Mouse (Mus musculus): ENCODE measurements around the gene Cyb561d2. TPM values are rescaled to one million over a fixed set of nuclear protein-coding genes. Genes with fewer than 3 reads are reported as not detected.
"Not testable (repeated sequence)": the region's sequence is repeated elsewhere in the genome, so short reads cannot be mapped to it uniquely, and the experiment has no call there.

Cyb561d2 gene
- polyA plus RNA-seq, 1 experiment: 62.6 TPM

DNA sequence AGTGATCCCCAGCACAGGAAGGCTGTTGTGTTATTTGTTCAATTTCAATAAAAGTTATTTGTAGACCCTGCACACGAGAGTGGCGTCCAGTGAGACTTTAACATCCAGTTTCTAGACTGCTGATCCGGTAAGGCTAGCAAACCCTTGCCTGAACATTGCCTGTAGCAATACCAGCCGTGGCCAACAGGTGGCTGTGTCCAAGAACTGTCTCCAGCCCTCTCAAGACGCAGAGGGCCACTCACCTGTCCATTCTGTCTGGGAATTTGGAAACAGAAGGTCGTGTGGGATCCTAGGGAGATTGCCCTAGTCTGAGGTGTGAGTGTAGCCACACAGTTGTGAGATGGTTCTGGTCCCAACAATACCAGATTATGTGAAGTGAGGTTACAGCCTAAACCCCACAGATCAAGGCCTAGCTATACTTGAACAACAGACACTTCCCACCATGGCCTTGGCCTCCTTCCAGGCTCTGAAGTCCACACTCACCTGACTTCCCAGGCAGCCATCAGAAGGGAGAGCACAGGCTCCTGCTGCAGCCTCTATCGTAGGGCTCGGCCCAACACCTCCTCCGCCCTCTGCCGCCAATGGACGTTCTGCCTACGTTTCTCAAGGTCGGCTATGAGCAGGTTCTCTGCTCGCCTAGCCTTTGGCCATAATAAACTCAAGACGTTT lies 24.2 kb upstream of the Cyb561d2 start:
- Histone ChIP-seq H3K4me3 (ENCODE audit: insufficient read depth, low read depth, low read length) (peak overlapping the region; percentile 81; the same call in 1 of the 2 replicates), H3K27me3 (replicated peaks; ENCODE audit: control insufficient read depth, insufficient read depth, low read length) (no peaks in the 10 kb centered on the region), H3K27ac (ENCODE audit: insufficient read depth, low read depth, low read length) (peak overlapping the region; percentile 99), H3K36me3 (ENCODE audit: control insufficient read depth, insufficient read depth, low read length) (0 out of 2 replicates have a peak, but pooled peaks cover 1% of the 10 kb centered on the region), H3K4me1 (ENCODE audit: control insufficient read depth, insufficient read depth, low read length) (peaks cover 32% of the 10 kb centered on the region; the same call in 1 of the 2 replicates)
- peak; percentile 95 for DNase-seq
- TF ChIP-seq CTCF (conservative IDR thresholded peaks at IDR 0.05; ENCODE audit: insufficient read depth, insufficient read length, low read depth, low read length): peak; percentile 89
- TF ChIP-seq POLR2A (IDR thresholded peaks at IDR 0.05; ENCODE audit: low read depth, low read length): no peak
- 29% methylated on average over 15 of the region's 15 CpGs for WGBS

DNA sequence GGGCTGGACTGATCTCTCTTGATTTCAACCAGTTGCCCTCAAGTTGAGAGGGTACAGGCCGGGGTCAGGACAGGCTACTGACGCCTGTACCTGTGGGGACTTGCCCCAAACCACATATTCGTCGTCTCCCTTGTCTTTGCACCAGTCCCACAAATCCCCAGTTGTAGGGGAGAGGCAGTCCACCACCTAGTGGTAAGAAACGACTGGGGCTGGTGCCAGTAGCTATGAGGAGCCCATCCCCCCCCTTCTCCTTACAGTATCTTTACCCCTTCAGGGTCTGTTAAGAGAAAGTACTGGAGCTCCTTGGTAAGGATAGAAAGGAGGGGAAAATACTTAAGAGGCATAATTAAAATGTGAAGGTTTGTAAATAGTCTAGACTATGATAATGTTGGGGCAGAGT lies 23.6 kb upstream of the Cyb561d2 start:
- not testable (repeated sequence) for DNase-seq; H3K36me3 ChIP-seq (ENCODE audit: control insufficient read depth, insufficient read depth, low read length); H3K27me3 ChIP-seq (replicated peaks; ENCODE audit: control insufficient read depth, insufficient read depth, low read length)
- H3K4me1 ChIP-seq (ENCODE audit: control insufficient read depth, insufficient read depth, low read length): peaks cover 25% of the 10 kb centered on the region; the same call in 1 of the 2 replicates
- peak overlapping the region; percentile 32; the same call in 1 of the 2 replicates for H3K27ac ChIP-seq (ENCODE audit: insufficient read depth, low read depth, low read length)
- WGBS: 51% methylated on average over 5 of the region's 5 CpGs
- H3K4me3 ChIP-seq (ENCODE audit: insufficient read depth, low read depth, low read length): peak overlapping the region; percentile 30; the same call in 1 of the 2 replicates

DNA sequence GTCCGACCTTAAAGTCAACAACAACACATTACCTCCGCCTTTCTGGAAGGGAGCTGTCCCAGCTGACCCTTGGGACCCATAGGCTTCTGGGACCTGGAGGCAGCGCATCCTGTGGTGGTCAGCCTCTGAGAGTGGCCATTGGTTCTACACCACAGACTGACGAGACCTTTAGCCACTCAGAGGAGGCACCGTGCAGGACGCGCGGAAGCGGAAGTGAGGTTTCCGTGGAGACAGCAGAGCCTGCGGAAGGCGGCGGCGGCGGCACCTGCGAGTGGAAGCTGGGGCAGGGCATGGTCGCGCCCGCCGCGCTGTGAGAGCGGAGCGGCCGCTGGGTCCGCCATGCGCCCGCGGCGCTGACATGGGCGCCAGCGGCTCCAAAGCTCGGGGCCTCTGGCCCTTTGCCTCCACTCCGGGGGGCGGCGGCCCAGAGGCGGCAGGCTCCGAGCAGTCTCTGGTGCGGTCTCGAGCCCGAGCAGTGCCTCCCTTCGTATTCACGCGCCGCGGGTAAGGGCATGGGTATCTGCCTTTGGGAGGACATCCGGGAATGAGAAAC lies 21.1 kb upstream of the Cyb561d2 start, which contains the start of gene Tusc2:
Gene Tusc2 (plus strand): TSS at position 227 of the 553 bp plus-strand sequence.
- H3K27ac ChIP-seq (ENCODE audit: insufficient read depth, low read depth, low read length): peak within 1 kb of the TSS; percentile 45
- WGBS: 1% methylated on average over 45 of the region's 46 CpGs
- peaks cover 1% of the 10 kb centered on the region; the same call in 1 of the 2 replicates for H3K36me3 ChIP-seq (ENCODE audit: control insufficient read depth, insufficient read depth, low read length)
- no peak for TF ChIP-seq CTCF (conservative IDR thresholded peaks at IDR 0.05; ENCODE audit: insufficient read depth, insufficient read length, low read depth, low read length)
- peak; percentile 74 for TF ChIP-seq POLR2A (IDR thresholded peaks at IDR 0.05; ENCODE audit: low read depth, low read length)
- peak within 1 kb of the TSS; percentile 66 for H3K4me3 ChIP-seq (ENCODE audit: insufficient read depth, low read depth, low read length)
- no peaks in the 10 kb centered on the region for H3K27me3 ChIP-seq (replicated peaks; ENCODE audit: control insufficient read depth, insufficient read depth, low read length)
- peak; percentile 99 for DNase-seq
- peaks cover 19% of the 10 kb centered on the region; the same call in 1 of the 2 replicates for H3K4me1 ChIP-seq (ENCODE audit: control insufficient read depth, insufficient read depth, low read length)

DNA sequence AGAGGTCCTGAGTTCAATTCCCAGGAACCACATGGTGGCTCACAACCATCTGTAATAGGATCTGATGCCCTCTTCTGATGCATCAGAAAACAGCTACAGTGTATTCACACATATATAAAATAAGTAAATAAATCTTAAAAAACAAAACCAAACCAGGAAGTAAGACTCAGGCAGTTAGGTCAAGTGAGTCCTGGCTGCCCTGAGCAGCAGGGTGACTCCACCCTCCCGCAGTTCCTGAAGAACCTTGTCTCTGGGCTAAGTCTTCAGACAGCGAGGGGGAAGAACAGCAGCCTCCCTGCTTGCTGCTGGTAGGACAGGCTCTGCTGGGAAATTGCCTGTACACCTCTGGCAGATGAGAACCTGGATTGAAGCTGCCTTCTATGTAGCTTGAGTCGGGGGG lies 14.4 kb upstream of the Cyb561d2 start:
- H3K27ac ChIP-seq (ENCODE audit: insufficient read depth, low read depth, low read length): no peak overlapping the region
- peaks cover 24% of the 10 kb centered on the region; the same call in 1 of the 2 replicates for H3K4me1 ChIP-seq (ENCODE audit: control insufficient read depth, insufficient read depth, low read length)
- 33% methylated on average over 3 of the region's 3 CpGs for WGBS
- TF ChIP-seq CTCF (conservative IDR thresholded peaks at IDR 0.05; ENCODE audit: insufficient read depth, insufficient read length, low read depth, low read length) (no peak), POLR2A (IDR thresholded peaks at IDR 0.05; ENCODE audit: low read depth, low read length) (no peak)
- no peak overlapping the region for H3K4me3 ChIP-seq (ENCODE audit: insufficient read depth, low read depth, low read length)
- no peak for DNase-seq
- no peaks in the 10 kb centered on the region for H3K27me3 ChIP-seq (replicated peaks; ENCODE audit: control insufficient read depth, insufficient read depth, low read length)
- H3K36me3 ChIP-seq (ENCODE audit: control insufficient read depth, insufficient read depth, low read length): peaks cover 3% of the 10 kb centered on the region; the same call in 1 of the 2 replicates

DNA sequence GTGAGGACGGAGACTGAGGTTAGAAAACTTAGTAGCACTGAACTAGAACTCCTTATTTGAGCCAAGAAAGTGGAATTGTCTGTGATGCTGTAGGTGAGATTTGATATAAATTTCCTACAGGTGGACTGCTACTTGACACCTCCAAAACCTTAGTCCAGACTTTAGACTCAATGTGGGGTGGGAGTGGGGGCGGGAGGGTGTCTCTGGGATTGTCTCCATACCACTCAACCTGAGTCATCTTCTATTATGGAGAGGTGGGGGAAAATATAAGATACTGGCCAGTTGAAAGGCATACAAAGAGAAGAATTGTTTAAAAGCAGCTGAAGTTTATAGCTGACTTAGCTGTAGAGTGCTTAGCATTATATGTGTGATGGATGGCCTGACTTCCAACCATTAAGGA lies 13.7 kb upstream of the Cyb561d2 start:
- H3K27ac ChIP-seq (ENCODE audit: insufficient read depth, low read depth, low read length): peak overlapping the region; percentile 94; the same call in 1 of the 2 replicates
- peak overlapping the region; percentile 68 for H3K4me3 ChIP-seq (ENCODE audit: insufficient read depth, low read depth, low read length)
- TF ChIP-seq CTCF (conservative IDR thresholded peaks at IDR 0.05; ENCODE audit: insufficient read depth, insufficient read length, low read depth, low read length) (no peak), POLR2A (IDR thresholded peaks at IDR 0.05; ENCODE audit: low read depth, low read length) (no peak)
- H3K4me1 ChIP-seq (ENCODE audit: control insufficient read depth, insufficient read depth, low read length): peaks cover 24% of the 10 kb centered on the region; the same call in 1 of the 2 replicates
- H3K36me3 ChIP-seq (ENCODE audit: control insufficient read depth, insufficient read depth, low read length): peaks cover 3% of the 10 kb centered on the region; the same call in 1 of the 2 replicates
- 22% methylated on average over 2 of the region's 2 CpGs for WGBS
- no peak for DNase-seq
- H3K27me3 ChIP-seq (replicated peaks; ENCODE audit: control insufficient read depth, insufficient read depth, low read length): no peaks in the 10 kb centered on the region

DNA sequence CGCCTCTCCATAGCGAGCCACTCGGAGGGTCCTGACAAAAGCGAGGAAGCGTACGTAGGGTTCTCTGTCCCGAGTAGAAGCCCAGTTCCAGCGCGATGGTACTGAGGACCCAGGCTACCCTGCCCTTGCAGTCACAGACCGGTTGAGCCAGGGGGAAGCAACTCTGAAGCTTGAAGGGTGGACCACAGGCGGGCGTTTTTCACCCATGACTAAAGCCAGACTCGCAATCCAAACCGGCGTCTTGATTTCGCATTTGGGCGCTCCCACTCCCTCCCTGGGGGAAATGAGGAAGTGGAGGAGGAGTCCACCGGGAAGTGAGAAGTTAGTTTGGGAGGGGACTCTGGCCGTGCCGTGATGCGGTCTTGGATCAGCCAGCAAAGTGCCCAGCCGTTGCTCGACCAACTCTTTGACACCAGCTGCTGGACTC lies 13.1 kb upstream of the Cyb561d2 start:
- Histone ChIP-seq H3K27ac (ENCODE audit: insufficient read depth, low read depth, low read length) (peak overlapping the region; percentile 94), H3K36me3 (ENCODE audit: control insufficient read depth, insufficient read depth, low read length) (peaks cover 3% of the 10 kb centered on the region; the same call in 1 of the 2 replicates), H3K4me1 (ENCODE audit: control insufficient read depth, insufficient read depth, low read length) (peaks cover 27% of the 10 kb centered on the region; the same call in 1 of the 2 replicates), H3K27me3 (replicated peaks; ENCODE audit: control insufficient read depth, insufficient read depth, low read length) (no peaks in the 10 kb centered on the region), H3K4me3 (ENCODE audit: insufficient read depth, low read depth, low read length) (peak overlapping the region; percentile 68)
- TF ChIP-seq CTCF (conservative IDR thresholded peaks at IDR 0.05; ENCODE audit: insufficient read depth, insufficient read length, low read depth, low read length) (no peak), POLR2A (IDR thresholded peaks at IDR 0.05; ENCODE audit: low read depth, low read length) (no peak)
- under 1% methylated on average over 23 of the region's 23 CpGs for WGBS
- peak; percentile 80 for DNase-seq

DNA sequence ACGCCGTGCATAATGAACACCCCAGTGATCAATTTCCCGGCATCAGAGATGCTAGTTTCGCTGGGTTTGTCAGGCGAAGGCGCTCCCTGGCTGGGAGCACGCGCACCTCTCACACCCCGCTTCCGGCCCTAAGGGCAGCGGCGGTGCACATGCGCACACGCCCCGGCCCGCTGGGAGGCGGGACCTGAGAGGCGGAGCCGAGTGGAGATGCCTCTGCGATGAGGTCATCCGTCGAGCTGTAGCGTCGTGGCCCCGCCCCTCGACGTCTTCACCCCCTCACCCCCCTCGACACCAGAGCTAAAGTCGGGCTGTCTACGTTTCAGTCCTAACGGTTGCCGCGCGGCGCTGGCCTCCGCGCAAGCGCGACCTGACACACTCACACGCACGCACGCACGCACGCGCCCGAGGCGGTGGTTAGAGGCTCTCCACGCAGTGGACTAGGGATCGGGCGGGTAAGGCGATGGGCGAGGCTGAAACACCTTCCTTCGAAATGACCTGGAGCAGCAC lies 12.4 kb upstream of the Cyb561d2 start:
- peak; percentile 62 for TF ChIP-seq POLR2A (IDR thresholded peaks at IDR 0.05; ENCODE audit: low read depth, low read length)
- no peak for TF ChIP-seq CTCF (conservative IDR thresholded peaks at IDR 0.05; ENCODE audit: insufficient read depth, insufficient read length, low read depth, low read length)
- Histone ChIP-seq H3K4me3 (ENCODE audit: insufficient read depth, low read depth, low read length) (peak overlapping the region; percentile 68), H3K27ac (ENCODE audit: insufficient read depth, low read depth, low read length) (peak overlapping the region; percentile 94), H3K27me3 (replicated peaks; ENCODE audit: control insufficient read depth, insufficient read depth, low read length) (no peaks in the 10 kb centered on the region), H3K36me3 (ENCODE audit: control insufficient read depth, insufficient read depth, low read length) (peaks cover 3% of the 10 kb centered on the region; the same call in 1 of the 2 replicates), H3K4me1 (ENCODE audit: control insufficient read depth, insufficient read depth, low read length) (peaks cover 28% of the 10 kb centered on the region; the same call in 1 of the 2 replicates)
- DNase-seq: peak; percentile 97
- under 1% methylated on average over 53 of the region's 53 CpGs for WGBS
